ENCODE assay signal across 11 mouse cellular contexts in the genomic region with DNA sequence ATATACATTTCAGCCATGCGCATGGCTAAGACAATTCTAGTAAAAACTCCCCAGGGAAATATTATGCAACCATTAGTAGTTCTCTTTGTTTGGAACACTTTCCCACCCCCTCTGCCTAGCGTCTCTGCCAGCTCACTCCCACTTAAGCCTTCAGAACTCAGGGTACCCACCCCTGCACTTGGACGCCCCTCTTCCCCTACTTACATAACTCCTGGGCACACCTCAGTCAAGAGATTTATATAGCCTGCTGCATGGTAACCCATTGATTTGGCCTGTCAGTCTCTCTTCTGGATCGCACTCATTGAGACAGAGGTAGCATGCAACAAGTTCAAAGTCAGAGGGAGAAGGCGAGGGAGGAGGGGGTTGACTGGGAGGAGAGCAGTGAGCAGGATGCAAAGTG. TPM values are rescaled to one million over a fixed set of nuclear protein-coding genes. Genes with fewer than 3 reads are reported as not detected.
DNase-seq lines count a peak whose midpoint lies in the region; ATAC-seq and TF ChIP-seq lines count a peak whose summit lies in the region.
"Had no signal": no experiment of that assay in that cellular context is flagged by ENCODE, and none has a peak within 500 bp of the region (broad histone marks: within the 10 kb centered on the region; RNA-seq: fewer than 3 reads in every experiment).

No protein-coding gene starts in this region.

- TF ChIP-seq CTCF in heart, adult 2 months (IDR thresholded peaks at IDR 0.05): no peak
- TF ChIP-seq CTCF in liver, postnatal 0 days (IDR thresholded peaks at IDR 0.05; ENCODE audit: low read depth): no peak

- no peaks in the 10 kb centered on the region for H3K79me2 ChIP-seq in heart, adult 2 months (replicated peaks; ENCODE audit: control insufficient read depth, insufficient read depth, low read length)

- H3K4me3 ChIP-seq in heart, embryonic 15.5 days: no peak overlapping the region
- no peak overlapping the region for H3K4me3 ChIP-seq in heart, adult 2 months
- no peak overlapping the region for H3K4me3 ChIP-seq in liver, postnatal 0 days (ENCODE audit: low read depth, low read length)
- H3K4me3 ChIP-seq in liver, embryonic 12.5 days: no peak overlapping the region

- no peak overlapping the region for H3K9ac ChIP-seq in heart, embryonic 15.5 days
- H3K9ac ChIP-seq in heart, adult 2 months (ENCODE audit: low read depth, low read length): no peak overlapping the region
- no peak overlapping the region for H3K9ac ChIP-seq in liver, postnatal 0 days (replicated peaks)
- H3K9ac ChIP-seq in liver, embryonic 12.5 days: no peak overlapping the region

- no peaks in the 10 kb centered on the region for H3K27me3 ChIP-seq in heart, embryonic 15.5 days
- no peaks in the 10 kb centered on the region for H3K27me3 ChIP-seq in heart, adult 2 months (ENCODE audit: control insufficient read depth, insufficient read depth, low read length)
- H3K27me3 ChIP-seq in liver, postnatal 0 days (ENCODE audit: insufficient read depth, low read length): peaks cover 8% of the 10 kb centered on the region
- peaks cover 38% of the 10 kb centered on the region for H3K27me3 ChIP-seq in liver, embryonic 12.5 days (replicated peaks)

- intact Hi-C loops in heart, adult 2 months (cut with DNase I): loop anchor here (1.0 to 5.0 kb wide), 5 partner anchors 26 to 235 kb away; no protein-coding TSS in a partner anchor

- no peak for ATAC-seq in heart, embryonic 15.5 days (replicated peaks; ENCODE audit: insufficient number of reproducible peaks, insufficient read depth, low FRiP score, low read depth)
- no peak for ATAC-seq in liver, postnatal 0 days
- no peak for ATAC-seq in liver, embryonic 12.5 days

- H3K36me3 ChIP-seq in heart, embryonic 15.5 days: no peaks in the 10 kb centered on the region
- H3K36me3 ChIP-seq in heart, adult 2 months (ENCODE audit: control insufficient read depth, insufficient read depth, low read length): no peaks in the 10 kb centered on the region
- no peaks in the 10 kb centered on the region for H3K36me3 ChIP-seq in liver, postnatal 0 days (replicated peaks; ENCODE audit: insufficient read depth, low read length)
- H3K36me3 ChIP-seq in liver, embryonic 12.5 days: no peaks in the 10 kb centered on the region

- H3K4me1 ChIP-seq in heart, embryonic 15.5 days (replicated peaks): peaks cover 8% of the 10 kb centered on the region; the same call in 1 of the 2 replicates
- peaks cover 4% of the 10 kb centered on the region for H3K4me1 ChIP-seq in heart, adult 2 months (ENCODE audit: control insufficient read depth, insufficient read depth, low read length)
- peaks cover 3% of the 10 kb centered on the region; the same call in 1 of the 2 replicates for H3K4me1 ChIP-seq in liver, postnatal 0 days (ENCODE audit: insufficient read depth)
- 0 out of 2 replicates have a peak, but pooled peaks cover 3% of the 10 kb centered on the region for H3K4me1 ChIP-seq in liver, embryonic 12.5 days

- DNase-seq in cerebellum, adult 11 months: peak; percentile 13
- DNase-seq in cerebellum, postnatal 25 days: no peak
- no peak for DNase-seq in heart, adult 2 months
- DNase-seq in liver, postnatal 0 days: no peak
- DNase-seq in brain, adult 2 months (ENCODE audit: low read depth, low spot score): peak; percentile 58
- DNase-seq in ovary, adult 18-20 months (ENCODE audit: low spot score): no peak
- DNase-seq: adrenal gland, postnatal 25 days; kidney, postnatal 10 days had no signal

- no peaks in the 10 kb centered on the region for H3K9me3 ChIP-seq in heart, embryonic 15.5 days (replicated peaks)
- H3K9me3 ChIP-seq in liver, postnatal 0 days (ENCODE audit: low read length): no peaks in the 10 kb centered on the region
- no peaks in the 10 kb centered on the region for H3K9me3 ChIP-seq in liver, embryonic 12.5 days (replicated peaks)

- H3K27ac ChIP-seq in heart, embryonic 15.5 days: no peak overlapping the region
- no peak overlapping the region for H3K27ac ChIP-seq in heart, adult 2 months
- no peak overlapping the region for H3K27ac ChIP-seq in liver, postnatal 0 days (ENCODE audit: low read depth)
- no peak overlapping the region for H3K27ac ChIP-seq in liver, embryonic 12.5 days

- TF ChIP-seq POLR2A in heart, adult 2 months (IDR thresholded peaks at IDR 0.05; ENCODE audit: insufficient read depth, low read depth, low read length): no peak

- 78% methylated on average over 5 of the region's 5 CpGs for WGBS in heart, embryonic 15.5 days
- 73% methylated on average over 5 of the region's 5 CpGs for WGBS in heart, adult 2 months
- WGBS in liver, postnatal 0 days (ENCODE audit: insufficient replicate concordance): 68% methylated on average over 5 of the region's 5 CpGs
- WGBS in liver, embryonic 12.5 days (ENCODE audit: insufficient replicate concordance): 60% methylated on average over 5 of the region's 5 CpGs

- TF ChIP-seq EP300 in heart, adult 2 months (IDR thresholded peaks at IDR 0.05; ENCODE audit: insufficient read depth, low read depth, low read length): no peak
- no peak for TF ChIP-seq EP300 in liver, postnatal 0 days (IDR thresholded peaks at IDR 0.05; ENCODE audit: low read depth)

- H3K4me2 ChIP-seq in heart, embryonic 15.5 days: 0 out of 2 replicates have a peak overlapping the region, but pooled peaks have one; percentile 64
- 0 out of 2 replicates have a peak overlapping the region, but pooled peaks have one; percentile 61 for H3K4me2 ChIP-seq in liver, postnatal 0 days (ENCODE audit: low read depth, low read length)
- H3K4me2 ChIP-seq in liver, embryonic 12.5 days: no peak overlapping the region

RNA-seq across cellular contexts. Expression of a gene that starts 26.3 kb away (rescaled TPM):
- 4.7 and 4.9 TPM in 2 replicates for polyA plus RNA-seq in heart, embryonic 15.5 days (2015; fragmentation: Nextera tagmentation; extraction: Ambion mirVana)
- 10 to 100 TPM; 11.0 to 18.2 TPM for total RNA-seq in heart, adult 2 months (2021)
- polyA plus RNA-seq in heart, adult 2 months (2012; rRNA removed): 14.0 and 17.3 TPM in 2 replicates
- polyA plus RNA-seq in liver, postnatal 0 days (2015; fragmentation: Nextera tagmentation; extraction: Ambion mirVana): 8.8 and 9.6 TPM in 2 replicates
- 5.0 and 7.0 TPM in 2 replicates for polyA plus RNA-seq in liver, embryonic 12.5 days (2016; fragmentation: Nextera tagmentation; extraction: Ambion mirVana)
- total RNA-seq: monocyte, adult 5-6 weeks had no signal

Comparison
In these comparisons a context has a peak if more than half of its experiments do, and no peak if none do; other contexts are left out.
1. DNase-seq: peak in cerebellum, adult 11 months (single experiment) and brain, adult 2 months (single experiment); none in cerebellum, postnatal 25 days (0 of 2), heart, adult 2 months (0 of 2), liver, postnatal 0 days (single experiment) and ovary, adult 18-20 months (single experiment).